Mouse (Mus musculus) CH12.LX (cell line): Measurements from ENCODE around the gene Psors1c2. TPM values are rescaled to one million over a fixed set of nuclear protein-coding genes. Genes with fewer than 3 reads are reported as not detected.
"Not testable (repeated sequence)": the region's sequence is repeated elsewhere in the genome, so short reads cannot be mapped to it uniquely, and the experiment has no call there.

Experiments used
- DNase-seq: peaks from one replicate; pipeline ENCODE4 v3.0.0-alpha.2; 2013; ENCODE audit errors: extremely low read depth
- H3K27ac ChIP-seq: 2 replicates; pipeline ENCODE4 v1.5.1; 2012; ENCODE audit warnings: low read depth, mild to moderate bottlenecking, control low read depth, moderate library complexity; ENCODE audit not compliant: insufficient read depth
- H3K27me3 ChIP-seq: replicated peaks from 2 replicates; pipeline ENCODE3; 2012; ENCODE audit warnings: inconsistent platforms
- H3K36me3 ChIP-seq, 2 experiments: replicated peaks in 1 of 2; 2 replicates each; pipeline versions ENCODE3 to v1.6.1; 2012; ENCODE audit warnings: inconsistent platforms in 1 of 2, low read length in 1 of 2, mild to moderate bottlenecking in 1 of 2, mixed read lengths in 1 of 2, moderate library complexity in 1 of 2; ENCODE audit not compliant: control insufficient read depth in 1 of 2, insufficient read depth in 1 of 2
- H3K4me1 ChIP-seq, 2 experiments: 2 replicates each; pipeline ENCODE4 v1.6.1; 2012; ENCODE audit warnings: inconsistent platforms in 1 of 2, moderate library complexity in 1 of 2; ENCODE audit not compliant: insufficient read depth in 2 of 2, control insufficient read depth in 1 of 2
- H3K4me2 ChIP-seq: 2 replicates; pipeline ENCODE4 v1.6.1; 2012; ENCODE audit warnings: low read depth, mild to moderate bottlenecking, control low read depth; ENCODE audit not compliant: poor library complexity, insufficient read depth, severe bottlenecking
- H3K4me3 ChIP-seq, 3 experiments: fragments of 150-350 bp in 1 of 3; sonication (generic) in 1 of 3; replicated peaks in 1 of 3; 2 replicates each; pipeline versions ENCODE3 to v1.5.1; 2011 to 2012; ENCODE audit warnings: low read depth in 2 of 3, low read length in 2 of 3, mild to moderate bottlenecking in 2 of 3, moderate library complexity in 2 of 3, control low read depth in 1 of 3, improper control_type of control experiment in 1 of 3, inconsistent platforms in 1 of 3, mixed read lengths in 1 of 3; ENCODE audit not compliant: poor library complexity in 1 of 3
- H3K79me2 ChIP-seq: replicated peaks from 2 replicates; pipeline ENCODE4 v1.6.1; 2012; ENCODE audit warnings: mild to moderate bottlenecking, moderate library complexity; ENCODE audit not compliant: control insufficient read depth, poor library complexity, insufficient read depth, severe bottlenecking; ENCODE audit errors: extremely low read depth
- H3K9ac ChIP-seq: 2 replicates; pipeline ENCODE4 v1.6.1; 2012; ENCODE audit warnings: low read depth, mild to moderate bottlenecking, control low read depth, moderate library complexity; ENCODE audit not compliant: insufficient read depth
- H3K9me3 ChIP-seq: replicated peaks from 2 replicates; pipeline ENCODE3; 2012; ENCODE audit warnings: low read length, inconsistent platforms, mixed read lengths
- BHLHE40 ChIP-seq: IDR thresholded peaks from 2 replicates; pipeline ENCODE4 v1.6.1; 2011; ENCODE audit warnings: mild to moderate bottlenecking, low read depth, low read length, improper control_type of control experiment
- CTCF ChIP-seq, 2 experiments: IDR thresholded peaks in 1 of 2; conservative IDR thresholded peaks in 1 of 2; 2 replicates each; pipeline ENCODE4 v1.5.1; 2011 to 2012; ENCODE audit warnings: low read depth in 2 of 2, low read length in 2 of 2, improper control_type of control experiment in 1 of 2, inconsistent platforms in 1 of 2, mild to moderate bottlenecking in 1 of 2, moderate library complexity in 1 of 2
- EP300 ChIP-seq: IDR thresholded peaks from 2 replicates; pipeline ENCODE4 v1.6.1; 2011; ENCODE audit warnings: low read length, improper control_type of control experiment
- ETS1 ChIP-seq: conservative IDR thresholded peaks from 2 replicates; pipeline ENCODE4 v1.6.1; 2012; ENCODE audit warnings: low read depth, mild to moderate bottlenecking, inconsistent platforms, low read length, improper control_type of control experiment, moderate library complexity
- GABPA ChIP-seq: IDR thresholded peaks from 2 replicates; pipeline ENCODE4 v1.6.1; 2012; ENCODE audit warnings: low read depth, low read length, improper control_type of control experiment, inconsistent platforms; ENCODE audit not compliant: insufficient replicate concordance
- HCFC1 ChIP-seq: IDR thresholded peaks from 2 replicates; pipeline ENCODE4 v1.6.1; 2012; ENCODE audit warnings: low read depth, mild to moderate bottlenecking, inconsistent platforms, low read length, improper control_type of control experiment
- IRF4 ChIP-seq: IDR thresholded peaks from 2 replicates; pipeline ENCODE4 v1.6.1; 2014; ENCODE audit warnings: low read depth, mild to moderate bottlenecking, inconsistent platforms, low read length, improper control_type of control experiment
- JUND ChIP-seq: conservative IDR thresholded peaks from 2 replicates; pipeline ENCODE4 v1.6.1; 2011; ENCODE audit warnings: low read depth, low read length, improper control_type of control experiment
- KAT2A ChIP-seq: IDR thresholded peaks from 2 replicates; pipeline ENCODE4 v1.6.1; 2012; ENCODE audit warnings: low read length, improper control_type of control experiment, inconsistent platforms; ENCODE audit not compliant: insufficient replicate concordance
- MAX ChIP-seq: IDR thresholded peaks from 2 replicates; pipeline ENCODE4 v1.6.1; 2011; ENCODE audit warnings: low read length, improper control_type of control experiment
- MAZ ChIP-seq: IDR thresholded peaks from 2 replicates; pipeline ENCODE4 v1.6.1; 2012; ENCODE audit warnings: low read depth, mild to moderate bottlenecking, inconsistent platforms, low read length, improper control_type of control experiment, moderate library complexity
- NRF1 ChIP-seq: IDR thresholded peaks from 2 replicates; pipeline ENCODE4 v1.6.1; 2014; ENCODE audit warnings: low read depth, mild to moderate bottlenecking, inconsistent platforms, low read length, improper control_type of control experiment, moderate library complexity
- PAX5 ChIP-seq: IDR thresholded peaks from 2 replicates; pipeline ENCODE4 v1.6.1; 2012; ENCODE audit warnings: low read length, inconsistent platforms, mixed read lengths
- POLR2AphosphoS2 ChIP-seq: IDR thresholded peaks from 2 replicates; pipeline ENCODE4 v1.6.1; 2011; ENCODE audit warnings: low read depth, low read length, improper control_type of control experiment
- RAD21 ChIP-seq: IDR thresholded peaks from 2 replicates; pipeline ENCODE4 v1.6.1; 2011; ENCODE audit warnings: low read depth, mild to moderate bottlenecking, low read length, improper control_type of control experiment, moderate library complexity
- RCOR1 ChIP-seq: conservative IDR thresholded peaks from 2 replicates; pipeline ENCODE4 v1.6.1; 2012; ENCODE audit warnings: low read depth, mild to moderate bottlenecking, inconsistent platforms, low read length, improper control_type of control experiment
- SMC3 ChIP-seq: IDR thresholded peaks from 2 replicates; pipeline ENCODE4 v1.6.1; 2011; ENCODE audit warnings: low read depth, low read length, improper control_type of control experiment
- UBTF ChIP-seq: IDR thresholded peaks from 2 replicates; pipeline ENCODE4 v1.6.1; 2012; ENCODE audit warnings: low read depth, mild to moderate bottlenecking, inconsistent platforms, low read length, improper control_type of control experiment, moderate library complexity
- USF1 ChIP-seq: IDR thresholded peaks from 2 replicates; pipeline ENCODE4 v1.6.1; 2014; ENCODE audit warnings: low read depth, mild to moderate bottlenecking, inconsistent platforms, low read length, improper control_type of control experiment
- ZC3H11A ChIP-seq: IDR thresholded peaks from 2 replicates; pipeline ENCODE4 v1.6.1; 2012; ENCODE audit warnings: low read depth, mild to moderate bottlenecking, inconsistent platforms, low read length, improper control_type of control experiment
- ZKSCAN1 ChIP-seq: IDR thresholded peaks from 2 replicates; pipeline ENCODE4 v1.6.1; 2012; ENCODE audit warnings: low read depth, inconsistent platforms, low read length, improper control_type of control experiment, borderline replicate concordance
- ZMIZ1 ChIP-seq: IDR thresholded peaks from 2 replicates; pipeline ENCODE4 v1.6.1; 2012; ENCODE audit warnings: low read depth, mild to moderate bottlenecking, inconsistent platforms, low read length, improper control_type of control experiment
- ZNF384 ChIP-seq: IDR thresholded peaks from 2 replicates; pipeline ENCODE4 v1.6.1; 2012; ENCODE audit warnings: low read depth, low read length, improper control_type of control experiment, inconsistent platforms
- dilution Hi-C: fragments of 300-500 bp; cut with MboI; formaldehyde crosslinking; loops from 2 replicates; pipeline ENCODE4 v1.14.3; 2020; ENCODE audit warnings: low sequenced_read_pairs; ENCODE audit not compliant: extremely low pct_unique_long_range_greater_than_20kb, extremely low pct_ligation_motif_present
- in situ Hi-C: fragments of 300-500 bp; cut with MboI; formaldehyde crosslinking; loops from 3 replicates; pipeline ENCODE4 v1.14.3; 2019; ENCODE audit warnings: low sequenced_read_pairs, low pct_ligation_motif_present, low pct_unique_long_range_greater_than_20kb, mixed read lengths
- polyA plus RNA-seq: library from polyadenylated mRNA; unstranded; fragments of >175 nt; gene quantifications from 2 replicates; pipeline ENCODE4 v1.2.1, GENCODE M21; 2012; ENCODE audit warnings: low read depth; ENCODE audit not compliant: insufficient read length
- total RNA-seq, 2 experiments: library from RNA; depleted of rRNA; stranded (reverse); fragments of 300-350 nt in 1 of 2; fragments of >200 nt in 1 of 2; gene quantifications; 2 replicates each; pipeline ENCODE4 v1.2.3; 2012 to 2014

Psors1c2 gene
- total and polyA plus RNA-seq, 3 experiments: 0.27 TPM; not detected in 2

DNA sequence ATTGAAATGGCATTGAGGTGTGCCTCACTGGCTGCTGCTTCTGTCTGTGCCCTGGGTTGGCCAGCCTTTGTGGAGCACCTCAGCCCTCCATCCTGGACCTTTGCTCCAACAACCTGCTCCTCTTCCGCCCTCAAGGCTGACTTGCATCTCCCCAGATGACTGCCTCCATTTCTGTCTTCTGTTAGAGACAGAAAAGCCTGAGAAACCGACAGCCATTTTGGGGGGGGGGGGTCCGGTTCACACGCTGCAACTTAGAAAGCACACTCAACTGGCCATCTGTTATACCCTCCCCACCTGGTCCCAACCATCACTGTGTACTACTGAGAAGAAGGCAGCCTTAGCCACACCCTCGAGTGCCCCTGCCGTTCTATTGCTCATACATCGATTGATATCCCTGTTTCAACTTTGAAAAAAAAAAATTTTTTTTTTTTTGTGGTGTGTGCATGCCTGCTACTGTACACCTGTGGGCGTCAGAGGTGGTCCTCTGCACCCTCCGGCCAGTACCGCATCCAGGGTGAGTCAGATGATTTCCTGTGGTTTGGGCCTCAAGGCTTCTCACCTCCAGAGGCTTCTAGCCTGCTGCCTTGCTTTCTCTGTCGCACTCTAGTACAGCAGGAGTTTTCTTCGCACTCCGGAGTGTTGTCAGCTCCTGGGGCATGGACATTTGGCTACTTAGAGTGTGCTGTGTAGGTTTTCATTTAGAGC is 25.3 kb upstream of the Psors1c2 start:
- peaks cover 1% of the 10 kb centered on the region for H3K27me3 ChIP-seq
- peaks cover 4 to 8% of the 10 kb centered on the region in 2 experiments for H3K36me3 ChIP-seq
- H3K4me3 ChIP-seq: no peak overlapping the region
- no peak overlapping the region for H3K4me2 ChIP-seq
- H3K9ac ChIP-seq: no peak overlapping the region
- dilution Hi-C loops (no loop called here), in situ Hi-C loops (no loop called here)
- H3K79me2 ChIP-seq: no peaks in the 10 kb centered on the region
- TF ChIP-seq ZMIZ1 (no peak), IRF4 (no peak), KAT2A (no peak), EP300 (no peak), RCOR1 (no peak), ZC3H11A (no peak), GABPA (no peak), NRF1 (no peak), ZNF384 (no peak), PAX5 (no peak), POLR2AphosphoS2 (no peak), ETS1 (no peak)
- no peak for DNase-seq
- H3K4me1 ChIP-seq: peaks cover 0 to 18% of the 10 kb centered on the region in 2 experiments; a peak in 2 of 4 replicates
- no peaks in the 10 kb centered on the region for H3K9me3 ChIP-seq
- no peak overlapping the region for H3K27ac ChIP-seq

DNA sequence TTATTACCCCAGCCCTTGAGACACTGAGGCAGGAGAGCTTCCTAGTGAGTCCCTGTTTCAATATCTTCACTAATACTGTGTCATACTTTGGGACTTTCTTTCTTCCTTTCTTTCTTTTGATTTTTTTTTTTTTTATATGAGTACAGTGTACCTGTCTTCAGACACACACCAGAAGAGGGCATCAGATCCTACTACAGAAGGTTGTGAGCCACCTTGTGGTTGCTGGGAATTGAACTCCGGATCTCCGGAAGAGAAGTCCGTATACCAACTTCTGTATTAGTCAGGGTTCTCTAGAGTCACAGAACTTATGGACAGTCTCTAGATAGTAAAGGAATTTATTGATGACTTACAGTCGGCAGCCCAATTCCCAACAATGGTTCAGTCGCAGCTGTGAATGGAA is 24.7 kb upstream of the Psors1c2 start:
- H3K9me3 ChIP-seq, H3K4me2 ChIP-seq, H3K79me2 ChIP-seq, DNase-seq, H3K4me3 ChIP-seq, dilution Hi-C loops, in situ Hi-C loops, H3K27me3 ChIP-seq, H3K27ac ChIP-seq, H3K9ac ChIP-seq: not testable (repeated sequence)
- TF ChIP-seq ZNF384: peak; percentile 48
- TF ChIP-seq CTCF (conservative IDR thresholded peaks at IDR 0.05 in 1 of 2, IDR thresholded peaks at IDR 0.05 in 1 of 2; ENCODE audit: low read depth in 2 of 2, low read length in 2 of 2): peak in 1 of 2 experiments; percentile 42; a peak in 2 of 4 replicates
- Histone ChIP-seq H3K4me1 (peaks cover 0 to 18% of the 10 kb centered on the region in 2 experiments; a peak in 2 of 4 replicates), H3K36me3 (peaks cover 9 to 14% of the 10 kb centered on the region in 2 experiments)

DNA sequence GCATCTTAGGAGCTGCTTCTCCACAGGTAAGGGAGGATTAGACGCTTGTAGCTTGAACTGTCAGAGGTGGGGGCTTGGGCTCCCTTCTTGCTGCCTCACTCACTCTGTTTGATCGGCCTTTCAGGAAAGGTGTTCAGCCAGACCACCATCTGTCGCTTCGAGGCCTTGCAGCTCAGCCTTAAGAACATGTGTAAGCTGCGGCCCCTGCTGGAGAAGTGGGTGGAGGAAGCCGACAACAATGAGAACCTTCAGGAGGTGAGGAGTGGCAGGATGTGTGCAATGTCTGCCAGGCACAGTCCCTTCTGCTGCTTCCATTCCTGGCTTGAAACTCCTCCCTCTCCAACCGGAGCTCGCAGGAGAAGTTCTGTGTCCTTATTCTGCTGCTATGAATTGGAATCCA is 23.7 kb upstream of the Psors1c2 start:
- Histone ChIP-seq H3K4me2 (no peak overlapping the region), H3K27me3 (no peaks in the 10 kb centered on the region), H3K4me3 (no peak overlapping the region), H3K9me3 (no peaks in the 10 kb centered on the region), H3K36me3 (peaks cover 9 to 24% of the 10 kb centered on the region in 2 experiments), H3K4me1 (peaks cover under 1 to 15% of the 10 kb centered on the region in 2 experiments; a peak in 2 of 4 replicates), H3K79me2 (no peaks in the 10 kb centered on the region), H3K9ac (no peak overlapping the region), H3K27ac (no peak overlapping the region)
- in situ Hi-C loops: no loop called here
- dilution Hi-C loops: no loop called here
- TF ChIP-seq CTCF (conservative IDR thresholded peaks at IDR 0.05 in 1 of 2, IDR thresholded peaks at IDR 0.05 in 1 of 2; ENCODE audit: low read depth in 2 of 2, low read length in 2 of 2) (peak in 1 of 2 experiments; percentile 74; a peak in 2 of 4 replicates), EP300 (no peak), IRF4 (no peak; the same call in 1 of the 2 replicates), RAD21 (peak; percentile 49), USF1 (no peak), MAZ (no peak), JUND (no peak), MAX (peak; percentile 43; the same call in 1 of the 2 replicates), BHLHE40 (no peak), SMC3 (peak; percentile 71), HCFC1 (no peak), UBTF (0 out of 2 replicates have a peak, but pooled peaks have one; percentile 32), ZC3H11A (no peak), ZKSCAN1 (no peak)
- DNase-seq: peak; percentile 52
